In the genomic region with DNA sequence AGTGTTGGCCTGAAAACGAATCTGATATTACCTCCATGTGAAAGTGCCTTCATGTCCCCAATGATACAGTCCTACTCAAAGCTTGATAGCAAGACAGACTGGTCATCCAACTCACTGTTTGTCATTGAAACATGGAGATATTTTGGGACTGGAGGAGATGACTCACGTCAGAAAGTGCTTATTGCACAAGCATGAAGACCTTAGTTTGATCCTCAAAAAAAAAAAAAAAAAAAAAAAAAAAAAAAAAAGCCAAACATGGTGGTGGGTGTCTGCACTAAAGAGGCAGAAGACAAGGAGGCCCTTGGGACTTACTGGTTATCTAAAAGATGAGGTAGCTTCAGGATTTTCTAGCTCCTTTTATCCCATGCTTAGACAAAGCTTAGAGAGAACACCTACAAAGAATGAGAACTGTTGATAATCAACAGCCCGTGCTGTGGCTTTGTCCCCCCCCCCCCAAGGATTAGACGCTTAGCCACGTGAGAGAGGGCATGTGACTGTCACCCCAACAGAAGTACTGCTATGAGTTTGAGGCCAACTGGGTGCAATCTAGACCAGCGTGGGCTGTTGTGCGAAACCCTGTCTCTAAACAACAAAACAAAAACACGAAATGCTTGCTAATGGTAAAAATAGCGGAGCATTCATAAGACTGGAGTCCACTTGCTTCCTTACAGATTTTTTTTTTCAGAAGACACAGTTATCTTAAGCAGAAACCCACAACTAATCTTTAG, we compare ENCODE assay signal across 22 mouse cellular contexts. TPM values are rescaled to one million over a fixed set of nuclear protein-coding genes. Genes with fewer than 3 reads are reported as not detected.
DNase-seq lines count a peak whose midpoint lies in the region; ATAC-seq and TF ChIP-seq lines count a peak whose summit lies in the region.
"Had no signal": no experiment of that assay in that cellular context is flagged by ENCODE, and none has a peak within 500 bp of the region (broad histone marks: within the 10 kb centered on the region; RNA-seq: fewer than 3 reads in every experiment).

No protein-coding gene starts in this region.

- DNase-seq in liver, adult 2 months (ENCODE audit: extremely low read depth, low read depth, low spot score): peak; percentile 93
- no peak for DNase-seq in liver, embryonic 11.5 days (ENCODE audit: low spot score)
- DNase-seq in 3T3-L1 (ENCODE audit: low read depth, low spot score) (peak; percentile 36), CH12.LX (ENCODE audit: extremely low read depth) (no peak), NIH3T3 (ENCODE audit: low read depth) (peak; percentile 41)
- DNase-seq in lung, postnatal 14 days: no peak
- DNase-seq in forebrain, embryonic 14.5 days (ENCODE audit: low spot score): no peak
- DNase-seq: adrenal gland, postnatal 25 days; cerebellum, adult 2 months; cerebellum, postnatal 10 days; gastrocnemius, adult 2 months; gastrocnemius, postnatal 25 days; heart, postnatal 4 days had no signal

- no peak for ATAC-seq in liver, embryonic 11.5 days (replicated peaks; ENCODE audit: low FRiP score)
- no peak for ATAC-seq in intestine, embryonic 16.5 days
- ATAC-seq in forebrain, embryonic 14.5 days: no peak
- ATAC-seq: CD4-positive, CD25-positive, alpha-beta regulatory T cell, adult 4 months; forebrain, embryonic 13.5 days; hindbrain, postnatal 0 days had no signal

- no peaks in the 10 kb centered on the region for H3K27me3 ChIP-seq in liver, adult 2 months (ENCODE audit: control insufficient read depth, insufficient read depth, low read length)
- H3K27me3 ChIP-seq in liver, embryonic 11.5 days (replicated peaks; ENCODE audit: control insufficient read depth, insufficient read depth, low read length): no peaks in the 10 kb centered on the region
- no peaks in the 10 kb centered on the region for H3K27me3 ChIP-seq in CH12.LX (replicated peaks)
- no peaks in the 10 kb centered on the region for H3K27me3 ChIP-seq in intestine, embryonic 16.5 days (replicated peaks; ENCODE audit: control insufficient read depth, insufficient read depth, low read length)
- no peaks in the 10 kb centered on the region for H3K27me3 ChIP-seq in forebrain, embryonic 14.5 days (replicated peaks; ENCODE audit: control insufficient read depth, insufficient read depth, low read length)
- H3K27me3 ChIP-seq: forebrain, embryonic 13.5 days; heart, embryonic 13.5 days; hindbrain, embryonic 12.5 days had no signal

- in situ Hi-C loops in CH12.LX (cut with MboI; ENCODE audit: low pct_ligation_motif_present, low pct_unique_long_range_greater_than_20kb, low sequenced_read_pairs): no loop called here

- peak overlapping the region; percentile 60 for H3K4me3 ChIP-seq in liver, adult 2 months (ENCODE audit: insufficient read depth, low read depth, low read length)
- H3K4me3 ChIP-seq in liver, embryonic 11.5 days (ENCODE audit: low read depth, low read length): no peak overlapping the region
- H3K4me3 ChIP-seq in CH12.LX (replicated peaks in 1 of 3; ENCODE audit: low read depth in 2 of 3, low read length in 2 of 3, poor library complexity in 1 of 3): no peak overlapping the region
- H3K4me3 ChIP-seq in intestine, embryonic 16.5 days (ENCODE audit: low read length): no peak overlapping the region
- no peak overlapping the region for H3K4me3 ChIP-seq in forebrain, embryonic 14.5 days (ENCODE audit: low read depth, low read length)
- H3K4me3 ChIP-seq: embryonic facial prominence, embryonic 10.5 days; forebrain, embryonic 13.5 days; gastrocnemius, adult 2 months; heart, embryonic 13.5 days; hindbrain, embryonic 12.5 days had no signal

- H3K4me2 ChIP-seq in liver, embryonic 11.5 days: no peak overlapping the region
- H3K4me2 ChIP-seq in CH12.LX (ENCODE audit: insufficient read depth, low read depth, poor library complexity, severe bottlenecking): peak overlapping the region; percentile 21; the same call in 1 of the 2 replicates
- no peak overlapping the region for H3K4me2 ChIP-seq in intestine, embryonic 16.5 days (ENCODE audit: low read depth, low read length)
- no peak overlapping the region for H3K4me2 ChIP-seq in forebrain, embryonic 14.5 days (ENCODE audit: low read length)
- H3K4me2 ChIP-seq: forebrain, embryonic 13.5 days; heart, embryonic 13.5 days; hindbrain, embryonic 12.5 days had no signal

- H3K9me3 ChIP-seq in liver, embryonic 11.5 days (ENCODE audit: control insufficient read depth, low read length): no peaks in the 10 kb centered on the region
- no peaks in the 10 kb centered on the region for H3K9me3 ChIP-seq in CH12.LX (replicated peaks; ENCODE audit: low read length)
- H3K9me3 ChIP-seq in intestine, embryonic 16.5 days (ENCODE audit: control insufficient read depth, low read length): no peaks in the 10 kb centered on the region
- H3K9me3 ChIP-seq in forebrain, embryonic 14.5 days (replicated peaks; ENCODE audit: control insufficient read depth, low read length): no peaks in the 10 kb centered on the region
- H3K9me3 ChIP-seq: embryonic facial prominence, embryonic 10.5 days; forebrain, embryonic 13.5 days; heart, embryonic 13.5 days; hindbrain, embryonic 12.5 days had no signal

- peak overlapping the region; percentile 96 for H3K27ac ChIP-seq in liver, adult 2 months (replicated peaks; ENCODE audit: insufficient read depth, low read depth, low read length)
- H3K27ac ChIP-seq in liver, embryonic 11.5 days (ENCODE audit: low read depth, low read length): no peak overlapping the region
- peak overlapping the region; percentile 37 for H3K27ac ChIP-seq in CH12.LX (ENCODE audit: insufficient read depth, low read depth)
- H3K27ac ChIP-seq in intestine, embryonic 16.5 days (ENCODE audit: low read length): no peak overlapping the region
- no peak overlapping the region for H3K27ac ChIP-seq in forebrain, embryonic 14.5 days (ENCODE audit: low read depth, low read length)
- H3K27ac ChIP-seq: embryonic facial prominence, embryonic 10.5 days; forebrain, embryonic 13.5 days; heart, embryonic 13.5 days; hindbrain, embryonic 12.5 days; hindbrain, postnatal 0 days had no signal

- H3K4me1 ChIP-seq in liver, adult 2 months (ENCODE audit: control insufficient read depth, insufficient read depth, low read length): peaks cover 22% of the 10 kb centered on the region
- peaks cover 15% of the 10 kb centered on the region for H3K4me1 ChIP-seq in liver, embryonic 11.5 days (replicated peaks; ENCODE audit: control insufficient read depth, insufficient read depth, low read length)
- peaks cover 16 to 22% of the 10 kb centered on the region in 2 experiments for H3K4me1 ChIP-seq in CH12.LX (ENCODE audit: control insufficient read depth in 1 of 2, insufficient read depth in 2 of 2)
- peaks cover 4% of the 10 kb centered on the region; the same call in 1 of the 2 replicates for H3K4me1 ChIP-seq in intestine, embryonic 16.5 days (ENCODE audit: control insufficient read depth, insufficient read depth, low read length)
- H3K4me1 ChIP-seq in forebrain, embryonic 14.5 days (ENCODE audit: control insufficient read depth, insufficient read depth, low read length): no peaks in the 10 kb centered on the region
- H3K4me1 ChIP-seq: forebrain, embryonic 13.5 days; hindbrain, embryonic 12.5 days had no signal

- 0 out of 2 replicates have a peak, but pooled peaks have one; percentile 17 for TF ChIP-seq POLR2A in liver, adult 2 months (IDR thresholded peaks at IDR 0.05; ENCODE audit: extremely low read depth, insufficient read depth, low read length)
- TF ChIP-seq POLR2A in CH12.LX (IDR thresholded peaks at IDR 0.05; ENCODE audit: low read depth, low read length): no peak

- peaks cover 12% of the 10 kb centered on the region for H3K36me3 ChIP-seq in liver, adult 2 months (ENCODE audit: control insufficient read depth, insufficient read depth, low read length)
- no peaks in the 10 kb centered on the region for H3K36me3 ChIP-seq in liver, embryonic 11.5 days (ENCODE audit: control insufficient read depth, insufficient read depth, low read length)
- no peaks in the 10 kb centered on the region for H3K36me3 ChIP-seq in CH12.LX (replicated peaks in 1 of 2; ENCODE audit: control insufficient read depth in 1 of 2, insufficient read depth in 1 of 2, low read length in 1 of 2)
- H3K36me3 ChIP-seq in intestine, embryonic 16.5 days (ENCODE audit: control insufficient read depth, insufficient read depth, low read length): no peaks in the 10 kb centered on the region
- no peaks in the 10 kb centered on the region for H3K36me3 ChIP-seq in forebrain, embryonic 14.5 days (ENCODE audit: control insufficient read depth, insufficient read depth, low read length)
- H3K36me3 ChIP-seq: embryonic facial prominence, embryonic 10.5 days; G1E; heart, embryonic 13.5 days; hindbrain, embryonic 12.5 days had no signal

- TF ChIP-seq RAD21 in CH12.LX (IDR thresholded peaks at IDR 0.05; ENCODE audit: low read depth, low read length): no peak

- peaks cover 35% of the 10 kb centered on the region for H3K79me2 ChIP-seq in liver, adult 2 months (ENCODE audit: control insufficient read depth, insufficient read depth, low read length)
- H3K79me2 ChIP-seq in CH12.LX (replicated peaks; ENCODE audit: control insufficient read depth, extremely low read depth, insufficient read depth, poor library complexity, severe bottlenecking): no peaks in the 10 kb centered on the region

- no peak for TF ChIP-seq CTCF in liver, adult 2 months (IDR thresholded peaks at IDR 0.05; ENCODE audit: low read depth, low read length)
- TF ChIP-seq CTCF in CH12.LX (conservative IDR thresholded peaks at IDR 0.05 in 1 of 2, IDR thresholded peaks at IDR 0.05 in 1 of 2; ENCODE audit: low read depth in 2 of 2, low read length in 2 of 2): no peak

- peak overlapping the region; percentile 59 for H3K9ac ChIP-seq in liver, adult 2 months (ENCODE audit: low read depth, low read length)
- H3K9ac ChIP-seq in liver, embryonic 11.5 days (ENCODE audit: low read depth, low read length): no peak overlapping the region
- no peak overlapping the region for H3K9ac ChIP-seq in CH12.LX (ENCODE audit: insufficient read depth, low read depth)
- no peak overlapping the region for H3K9ac ChIP-seq in intestine, embryonic 16.5 days (ENCODE audit: low read depth, low read length)
- no peak overlapping the region for H3K9ac ChIP-seq in forebrain, embryonic 14.5 days (ENCODE audit: low read length)
- H3K9ac ChIP-seq: forebrain, embryonic 13.5 days; heart, embryonic 13.5 days; hindbrain, embryonic 12.5 days had no signal

- dilution Hi-C loops in CH12.LX (cut with MboI; ENCODE audit: extremely low pct_ligation_motif_present, extremely low pct_unique_long_range_greater_than_20kb, low sequenced_read_pairs): no loop called here

- peak; percentile 42; the same call in 1 of the 2 replicates for TF ChIP-seq EP300 in CH12.LX (IDR thresholded peaks at IDR 0.05; ENCODE audit: low read length)

- WGBS in liver, adult 2 months: 14% methylated on average over 9 of the region's 9 CpGs
- 72% methylated on average over 9 of the region's 9 CpGs for WGBS in liver, embryonic 11.5 days
- WGBS in intestine, embryonic 16.5 days: 84% methylated on average over 9 of the region's 9 CpGs
- WGBS in forebrain, embryonic 14.5 days: 79% methylated on average over 9 of the region's 9 CpGs

RNA-seq across cellular contexts. Expression of a gene that starts 26.5 kb away (rescaled TPM):
- total RNA-seq in liver, adult 2 months (2014; rRNA removed): 1,197 and 1,621 TPM in 2 replicates
- 659 and 663 TPM in 2 replicates for polyA plus RNA-seq in liver, adult 2 months (2012; rRNA removed)
- 74.8 and 84.2 TPM in 2 replicates for polyA plus RNA-seq in liver, embryonic 11.5 days (2014; fragmentation: Nextera tagmentation; extraction: Ambion mirVana)
- total RNA-seq in CH12.LX (2012; rRNA removed): 0.17 and 0.51 TPM in 2 replicates
- total RNA-seq in CH12.LX (2014; rRNA removed): 0.13 and 0.16 TPM in 2 replicates
- 0.14 and 0.17 TPM in 2 replicates for polyA plus RNA-seq in CH12.LX (2012; ENCODE audit: insufficient read length, low read depth)
- 31.9 and 32.8 TPM in 2 replicates for polyA plus RNA-seq in intestine, embryonic 16.5 days (2015; fragmentation: Nextera tagmentation; extraction: Ambion mirVana)
- polyA plus RNA-seq in forebrain, embryonic 14.5 days (2014; fragmentation: Nextera tagmentation; extraction: Ambion mirVana): 4.6 and 5.7 TPM in 2 replicates
- total RNA-seq: granulocyte monocyte progenitor cell, adult 5-6 weeks had no signal
- polyA plus RNA-seq: CD4-positive, CD25-positive, alpha-beta regulatory T cell, adult 4 months; G1E had no signal

Comparison
In these comparisons a context has a peak if more than half of its experiments do, and no peak if none do; other contexts are left out.
1. DNase-seq: peak in liver, adult 2 months (single experiment), 3T3-L1 (single experiment) and NIH3T3 (single experiment); none in liver, embryonic 11.5 days (single experiment), CH12.LX (single experiment), lung, postnatal 14 days (single experiment) and forebrain, embryonic 14.5 days (single experiment).
2. H3K27ac ChIP-seq: peak in liver, adult 2 months (single experiment) and CH12.LX (single experiment); none in liver, embryonic 11.5 days (single experiment), intestine, embryonic 16.5 days (single experiment) and forebrain, embryonic 14.5 days (single experiment).